In genomic region chr9:69050856-69051255, GRCm38 (mm10) we compare ENCODE assay signal across 29 mouse cellular contexts.
"Had no signal": no experiment of that assay in that cellular context is flagged by ENCODE, and none has a peak within 500 bp of the region (broad histone marks: within the 10 kb centered on the region; RNA-seq: fewer than 3 reads in every experiment).

No protein-coding gene starts in this region.

- H3K4me3 ChIP-seq: heart, embryonic 12.5 days; heart, embryonic 13.5 days; heart, embryonic 15.5 days; hindbrain, embryonic 10.5 days; hindbrain, embryonic 12.5 days; hindbrain, embryonic 13.5 days; hindbrain, embryonic 15.5 days; intestine, embryonic 15.5 days; kidney, embryonic 15.5 days; layer of hippocampus, adult 2 months; left cerebral cortex, adult 2 months had no signal

- H3K27ac ChIP-seq: heart, embryonic 13.5 days; heart, embryonic 15.5 days; hindbrain, embryonic 10.5 days; hindbrain, embryonic 12.5 days; hindbrain, embryonic 13.5 days; hindbrain, embryonic 14.5 days; hindbrain, embryonic 15.5 days; hindbrain, postnatal 0 days; intestine, embryonic 15.5 days; kidney, embryonic 15.5 days; kidney, postnatal 0 days; layer of hippocampus, adult 2 months; left cerebral cortex, adult 2 months had no signal

- DNase-seq: heart, postnatal 14 days; heart, postnatal 36 days; heart, postnatal 4 days; kidney, adult 11 months; kidney, adult 18-20 months; kidney, adult 2 months; kidney, adult 8-10 months; kidney, adult 9 months; kidney, postnatal 10 days; kidney, postnatal 14 days; kidney, postnatal 25 days; kidney, postnatal 36 days; kidney, postnatal 4 days; layer of hippocampus, adult 9-11 months; layer of hippocampus, postnatal 36 days had no signal
